Mouse (Mus musculus): ENCODE results near the gene Foxl2.

Gene Foxl2

GRCm38 (mm10) chr9:98962478-98963142 lies 7.5 kb downstream of the Foxl2 start:
- DNase-seq, result no peak

DNA sequence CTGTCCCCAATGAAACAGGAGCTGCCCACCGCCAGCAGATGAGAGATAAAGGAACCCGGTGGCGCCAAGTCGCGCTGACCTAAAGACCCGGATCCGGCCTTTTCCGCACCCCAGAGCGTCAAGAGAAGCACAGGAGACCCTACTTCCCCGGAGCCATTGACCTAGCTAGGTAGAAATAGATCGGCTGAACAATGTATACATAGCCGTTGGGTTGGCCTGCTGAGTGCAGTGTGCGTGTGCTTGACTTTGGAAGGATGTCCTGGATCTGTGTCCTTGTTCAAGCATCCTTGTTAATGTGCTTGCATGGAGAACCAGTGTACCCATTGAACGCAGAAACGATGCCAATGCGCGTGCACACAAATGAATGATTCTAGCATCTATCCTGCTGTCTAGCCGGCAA lies 8.6 kb downstream of the Foxl2 start:
- no peak for DNase-seq

- DNase-seq, result peak in 1 of 2 experiments; percentile 72
These were observed 10.0 kb downstream of the Foxl2 start for GRCm38 (mm10) chr9:98965084-98965483.

DNA sequence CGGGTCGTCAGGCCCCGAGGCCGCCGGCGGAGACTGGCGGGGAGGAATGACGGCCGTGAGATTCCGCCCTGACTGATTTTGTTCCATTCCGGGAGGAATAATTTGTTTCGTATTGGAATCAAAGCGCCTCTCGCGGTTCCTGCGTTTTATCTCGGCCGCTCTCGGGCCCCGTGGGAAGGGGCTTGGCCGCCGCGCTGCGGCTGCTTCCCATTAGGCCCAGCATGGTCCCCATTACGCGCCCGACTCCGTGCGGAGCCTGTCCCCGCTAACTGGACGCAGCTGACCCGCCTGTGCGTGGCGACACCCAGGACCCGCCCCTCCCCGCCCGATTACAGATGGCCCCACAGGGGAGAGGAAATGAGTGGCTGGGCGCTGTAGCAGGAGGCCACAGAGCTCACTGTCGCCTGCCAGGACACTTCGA lies 18.0 kb downstream of the Foxl2 start:
- DNase-seq, result no peak

GRCm38 (mm10) chr9:98973561-98973960 lies 18.5 kb downstream of the Foxl2 start:
- no peak for DNase-seq

- no peak for DNase-seq
These were observed 19.8 kb downstream of the Foxl2 start for GRCm38 (mm10) chr9:98974898-98975297.

GRCm38 (mm10) chr9:98976081-98976480 lies 21.0 kb downstream of the Foxl2 start:
- no peak for DNase-seq

DNA sequence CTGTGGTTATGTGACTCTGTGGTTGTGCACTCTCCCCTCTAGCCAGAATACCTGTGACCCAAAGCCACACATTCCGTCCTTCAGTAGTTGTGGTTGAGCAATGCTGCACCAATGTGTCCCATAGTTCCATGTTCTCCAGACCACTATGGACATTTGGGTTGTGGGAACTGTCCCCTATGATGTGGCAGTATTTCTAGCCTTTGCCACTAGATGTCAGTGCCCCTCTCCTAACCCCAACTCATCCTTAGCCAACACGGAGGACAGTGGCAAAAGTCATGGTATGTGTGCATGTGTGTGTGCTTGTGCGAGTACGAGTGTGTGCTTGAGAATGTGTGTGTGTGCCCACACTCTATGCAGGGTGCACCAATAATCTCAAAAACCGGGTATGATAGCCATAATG lies 21.4 kb downstream of the Foxl2 start:
- DNase-seq, result peak in 1 of 2 experiments; percentile 31

DNA sequence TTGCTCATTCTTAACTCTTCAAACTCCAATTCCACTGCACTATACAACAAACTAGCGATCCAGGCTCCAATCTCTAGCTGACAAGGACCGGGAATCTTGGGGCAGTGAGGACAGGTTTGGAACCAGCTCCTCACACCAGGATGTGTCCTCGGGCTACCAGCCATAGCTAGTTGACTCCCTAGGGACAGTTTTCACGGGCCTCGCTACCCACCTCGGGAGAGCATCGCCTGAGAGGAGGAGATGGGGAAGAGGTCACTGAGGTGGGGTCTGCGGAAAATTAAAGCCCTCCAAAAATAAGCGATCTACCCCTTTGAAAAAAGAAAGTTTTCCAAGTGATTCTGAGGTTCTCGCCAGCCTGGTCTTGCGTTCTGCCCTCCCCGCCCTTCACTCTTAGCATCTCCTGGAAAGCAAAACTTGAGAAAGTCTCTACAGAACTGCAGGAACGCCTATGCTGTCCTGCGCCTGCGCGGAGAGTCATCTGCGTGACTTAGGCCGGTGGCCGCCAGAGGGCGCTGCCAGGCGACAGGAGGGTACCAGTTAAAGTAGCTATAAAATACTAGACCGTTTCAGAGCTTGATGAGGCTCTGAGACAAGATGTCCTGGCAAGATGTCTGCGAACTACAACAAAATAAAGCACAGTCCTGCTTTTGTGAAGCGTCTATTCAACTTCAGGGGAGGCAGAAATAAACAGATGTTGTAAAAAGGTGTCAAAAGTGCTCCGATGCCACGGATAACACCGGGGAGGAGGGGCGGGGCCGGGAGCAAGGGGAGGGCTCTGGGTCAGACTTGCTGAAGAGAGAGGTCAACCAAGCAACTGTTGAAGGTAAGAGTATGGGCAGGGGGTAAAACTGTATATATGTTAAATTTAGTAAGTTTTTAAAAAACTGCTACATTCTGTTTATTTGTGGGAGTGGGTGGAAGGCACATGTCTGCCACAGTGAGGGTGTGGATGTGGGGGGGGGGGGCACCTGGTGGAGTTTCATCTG lies 24.6 kb downstream of the Foxl2 start:
- DNase-seq, result peak; percentile 86 to 97

DNA sequence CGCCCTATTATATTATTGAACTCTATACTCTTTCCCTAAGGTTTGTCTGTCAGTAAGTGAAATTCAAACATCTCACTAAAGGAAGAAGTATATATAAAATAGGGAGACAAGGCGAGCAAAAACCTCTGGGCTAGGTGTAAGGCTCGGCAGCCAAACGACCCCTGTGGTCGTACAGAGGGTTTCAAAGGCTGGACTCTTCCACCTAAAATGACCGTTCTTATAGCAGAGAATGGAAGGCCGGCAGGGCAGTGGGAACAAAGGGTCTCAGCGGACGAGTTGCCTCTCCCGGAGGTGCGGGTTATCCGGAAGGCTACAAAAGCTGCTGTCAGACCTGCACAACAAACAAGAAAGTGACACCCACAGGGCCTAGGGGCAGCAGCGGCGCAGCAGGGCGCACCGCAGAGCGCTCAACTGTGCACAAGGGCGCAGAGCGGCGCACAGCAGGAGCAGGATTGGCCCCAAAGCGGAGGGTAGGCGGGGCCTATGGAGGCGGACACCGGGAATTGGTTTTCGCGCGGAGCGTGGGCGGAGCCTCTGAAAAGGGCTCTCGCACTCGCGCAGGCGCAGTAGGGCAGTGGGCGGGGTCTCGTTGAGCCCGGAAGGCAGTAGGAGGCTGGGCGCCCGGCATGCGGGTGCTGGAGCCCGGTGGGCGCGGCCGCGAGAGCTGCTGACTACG lies 30.9 kb downstream of the Foxl2 start, which contains the start of gene Faim:
Gene Faim (plus strand): TSS at position 574 of the 676 bp plus-strand sequence.
- peak; percentile 99 to 100 for DNase-seq

GRCm38 (mm10) chr9:98986476-98987096 lies 31.5 kb downstream of the Foxl2 start:
- DNase-seq, result no peak

DNA sequence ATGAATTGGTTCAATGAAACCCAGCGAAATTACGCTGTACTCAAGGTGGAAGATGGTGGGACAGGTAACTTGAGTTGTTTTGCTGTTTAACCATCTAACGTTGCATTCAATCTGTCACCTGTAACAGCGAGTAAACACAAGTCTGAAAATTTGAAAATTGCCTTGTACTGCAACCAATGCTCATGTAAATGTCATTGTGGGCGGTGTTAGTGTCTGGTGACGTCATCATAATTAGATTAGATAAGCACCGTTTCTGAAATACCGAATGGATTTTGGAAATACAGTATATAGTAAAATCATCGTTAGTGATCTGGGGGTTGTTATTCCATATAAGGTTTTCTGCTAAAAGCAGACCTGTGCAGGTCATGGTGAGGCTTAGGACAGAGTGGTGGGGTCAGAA lies 32.0 kb downstream of the Foxl2 start:
- DNase-seq, result no peak

- no peak for DNase-seq
These were observed 39.0 kb downstream of the Foxl2 start for GRCm38 (mm10) chr9:98994103-98994502.

DNA sequence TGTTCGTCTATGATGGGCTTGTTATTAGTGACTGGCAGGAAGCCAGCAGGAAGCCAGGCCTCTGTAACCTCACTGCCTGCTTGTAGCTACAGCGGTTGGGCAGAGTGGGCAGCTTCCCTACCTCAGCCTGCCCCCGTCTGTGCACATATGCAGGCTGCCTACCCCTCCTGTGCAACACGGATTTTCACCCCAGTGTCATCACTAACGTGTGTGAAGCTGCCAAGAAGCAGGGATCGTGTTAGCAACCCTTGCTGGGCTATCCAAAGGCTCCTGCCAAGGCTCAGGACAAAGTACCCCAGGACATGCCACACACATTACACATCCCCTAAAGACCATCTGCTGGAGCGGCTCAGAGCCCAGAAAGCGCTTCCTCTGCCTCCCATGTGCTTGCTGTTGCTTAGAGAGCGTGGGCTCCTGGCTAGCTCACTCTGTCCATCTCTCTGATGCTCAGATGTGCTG lies 44.8 kb downstream of the Foxl2 start:
- DNase-seq, result no peak

GRCm38 (mm10) chr9:99001326-99001725 lies 46.2 kb downstream of the Foxl2 start:
- DNase-seq, result no peak

All from kidney, postnatal 36 days (tissue).